Mouse (Mus musculus): ENCODE measurements around the gene 4930432K21Rik. TPM values are rescaled to one million over a fixed set of nuclear protein-coding genes. Genes with fewer than 3 reads are reported as not detected.

4930432K21Rik gene
- total RNA-seq (2014; rRNA removed): 3.3 and 5.9 TPM in 2 replicates
- 2.7 and 3.0 TPM in 2 replicates for polyA plus RNA-seq (2015; fragmentation: Nextera tagmentation; extraction: Ambion mirVana)

DNA sequence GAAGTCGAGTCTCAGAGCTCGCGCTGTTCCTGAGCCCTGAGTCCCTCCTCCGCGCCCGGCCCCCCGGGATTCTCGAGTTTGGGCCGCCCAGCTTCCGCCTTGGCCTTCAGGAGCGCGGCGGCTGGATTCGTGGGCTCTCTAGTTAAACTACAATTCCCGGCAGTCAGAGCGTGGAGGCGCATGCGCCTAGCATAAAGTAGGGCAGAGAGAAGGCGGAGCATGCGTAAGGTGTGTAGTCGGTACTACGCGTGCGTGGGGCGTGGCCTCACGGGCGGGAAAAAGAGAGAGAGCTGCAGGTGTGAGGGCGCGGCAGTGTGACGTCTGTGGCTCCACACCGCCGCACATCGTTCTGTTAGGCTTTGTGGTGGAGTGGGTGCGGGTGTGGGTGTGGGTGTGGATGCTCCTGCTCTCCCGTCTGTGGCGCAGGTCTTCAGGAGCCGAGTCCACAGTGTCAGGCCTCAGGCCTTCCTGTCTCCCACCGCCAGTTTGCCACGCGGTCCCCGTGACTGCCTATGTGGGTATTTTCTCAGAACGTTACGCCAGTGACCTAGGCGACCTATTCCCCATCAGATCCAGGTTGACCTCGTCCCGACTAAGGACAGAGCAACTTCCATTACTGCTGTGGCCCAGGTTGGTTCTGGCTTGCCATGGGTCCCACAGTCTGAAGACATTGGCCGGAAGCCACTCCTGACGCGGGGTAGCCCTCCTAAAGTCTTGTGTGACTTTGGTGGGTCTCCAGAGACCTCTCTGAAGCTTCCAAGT, at the start of gene 4930432K21Rik, which contains the start of gene Cc2d1a:
Gene 4930432K21Rik (plus strand): TSS at position 257 of the 762 bp plus-strand sequence.
Gene Cc2d1a (minus strand): TSS at position 168 of the 762 bp plus-strand sequence.
- peaks cover 12% of the 10 kb centered on the region; the same call in 1 of the 2 replicates for H3K36me3 ChIP-seq (ENCODE audit: insufficient read depth, low read length)
- H3K9ac ChIP-seq (replicated peaks; ENCODE audit: low read length): peak within 1 kb of the TSS; percentile 81
- peak within 1 kb of the TSS; percentile 61 for H3K4me3 ChIP-seq (ENCODE audit: low read length)
- peak within 1 kb of the TSS; percentile 72 for H3K4me2 ChIP-seq (ENCODE audit: low read depth, low read length)
- H3K4me1 ChIP-seq (ENCODE audit: insufficient read depth, low read length): peaks cover 12% of the 10 kb centered on the region
- ATAC-seq: peak; percentile 94
- 15% methylated on average over 49 of the region's 49 CpGs for WGBS
- no peaks in the 10 kb centered on the region for H3K9me3 ChIP-seq (ENCODE audit: low read length)
- peak; percentile 97 for DNase-seq (ENCODE audit: low spot score)
- TF ChIP-seq CTCF (IDR thresholded peaks at IDR 0.05; ENCODE audit: low read depth): peak; percentile 1; the same call in 1 of the 2 replicates
- H3K27ac ChIP-seq: peak within 1 kb of the TSS; percentile 58; the same call in 1 of the 2 replicates
- H3K27me3 ChIP-seq (ENCODE audit: insufficient read depth, low read length): no peaks in the 10 kb centered on the region

GRCm38 (mm10) chr8:84098376-84098775, 49.4 kb upstream of the 4930432K21Rik start:
- ATAC-seq: no peak
- 94% methylated on average over 7 of the region's 7 CpGs for WGBS
- no peak for TF ChIP-seq CTCF (IDR thresholded peaks at IDR 0.05; ENCODE audit: low read depth)
- Histone ChIP-seq H3K27ac (no peak overlapping the region), H3K4me1 (ENCODE audit: insufficient read depth, low read length) (peaks cover 10% of the 10 kb centered on the region; the same call in 1 of the 2 replicates), H3K9me3 (ENCODE audit: low read length) (no peaks in the 10 kb centered on the region), H3K4me3 (ENCODE audit: low read length) (no peak overlapping the region), H3K4me2 (ENCODE audit: low read depth, low read length) (no peak overlapping the region), H3K36me3 (ENCODE audit: insufficient read depth, low read length) (peaks cover 48% of the 10 kb centered on the region), H3K9ac (replicated peaks; ENCODE audit: low read length) (no peak overlapping the region), H3K27me3 (ENCODE audit: insufficient read depth, low read length) (no peaks in the 10 kb centered on the region)
- no peak for DNase-seq (ENCODE audit: low spot score)

- Histone ChIP-seq H3K36me3 (ENCODE audit: insufficient read depth, low read length) (peaks cover 21% of the 10 kb centered on the region), H3K27ac (no peak overlapping the region), H3K9me3 (ENCODE audit: low read length) (no peaks in the 10 kb centered on the region), H3K27me3 (ENCODE audit: insufficient read depth, low read length) (no peaks in the 10 kb centered on the region), H3K4me3 (ENCODE audit: low read length) (no peak overlapping the region), H3K9ac (replicated peaks; ENCODE audit: low read length) (no peak overlapping the region), H3K4me1 (ENCODE audit: insufficient read depth, low read length) (peaks cover 14% of the 10 kb centered on the region; the same call in 1 of the 2 replicates), H3K4me2 (ENCODE audit: low read depth, low read length) (no peak overlapping the region)
- 90% methylated on average over 25 of the region's 25 CpGs for WGBS
- DNase-seq (ENCODE audit: low spot score) (no peak), ATAC-seq (no peak)
- no peak for TF ChIP-seq CTCF (IDR thresholded peaks at IDR 0.05; ENCODE audit: low read depth)
Measured at GRCm38 (mm10) chr8:84101476-84102270, 46.2 kb upstream of the 4930432K21Rik start.

DNA sequence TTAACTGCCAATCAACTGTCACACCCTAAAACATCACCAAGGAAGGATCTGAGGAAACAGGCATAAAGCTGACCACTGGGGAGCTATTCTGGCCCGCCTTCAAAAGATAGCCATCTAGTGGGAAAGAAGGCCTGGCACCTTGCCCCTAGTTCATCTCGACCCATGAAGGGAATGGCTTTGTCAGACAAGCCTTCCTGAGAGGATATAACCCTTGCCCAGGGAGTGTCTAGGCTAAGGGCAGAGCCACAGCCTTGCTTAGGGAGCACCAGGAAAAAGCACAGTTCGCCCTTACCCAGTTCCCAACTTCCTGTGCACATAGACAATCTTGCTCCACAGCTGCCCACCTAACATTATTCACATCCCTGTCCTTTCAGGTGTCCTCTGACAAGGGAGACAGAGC, 44.2 kb upstream of the 4930432K21Rik start:
- Histone ChIP-seq H3K27me3 (ENCODE audit: insufficient read depth, low read length) (no peaks in the 10 kb centered on the region), H3K4me1 (ENCODE audit: insufficient read depth, low read length) (peaks cover 14% of the 10 kb centered on the region; the same call in 1 of the 2 replicates), H3K36me3 (ENCODE audit: insufficient read depth, low read length) (peaks cover 3% of the 10 kb centered on the region), H3K9me3 (ENCODE audit: low read length) (no peaks in the 10 kb centered on the region), H3K4me2 (ENCODE audit: low read depth, low read length) (peak overlapping the region; percentile 75), H3K4me3 (ENCODE audit: low read length) (peak overlapping the region; percentile 70), H3K27ac (peak overlapping the region; percentile 93), H3K9ac (replicated peaks; ENCODE audit: low read length) (peak overlapping the region; percentile 67)
- WGBS: 28% methylated on average over 3 of the region's 3 CpGs
- DNase-seq (ENCODE audit: low spot score) (peak; percentile 54), ATAC-seq (no peak)
- TF ChIP-seq CTCF (IDR thresholded peaks at IDR 0.05; ENCODE audit: low read depth): 0 out of 2 replicates have a peak, but pooled peaks have one; percentile 6

DNA sequence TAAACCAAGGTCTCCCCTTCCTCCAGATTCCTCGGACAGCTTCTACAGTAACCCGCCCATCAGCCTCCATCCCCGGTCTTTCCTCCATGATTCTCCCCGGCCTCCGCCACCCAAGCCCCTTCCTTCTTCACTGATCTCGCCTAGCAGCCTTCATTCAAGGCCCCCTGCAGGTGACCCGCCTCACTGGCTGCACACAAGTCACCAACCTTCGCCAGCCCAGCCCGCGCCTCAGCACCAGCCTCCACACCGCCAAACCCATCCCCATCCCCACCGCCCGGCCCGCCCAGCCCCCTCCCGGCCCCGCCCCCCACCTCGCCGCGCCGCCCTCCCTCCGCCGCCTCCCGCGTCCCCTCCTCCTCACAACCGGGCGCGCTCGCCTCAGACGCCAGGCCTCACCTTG, 43.6 kb upstream of the 4930432K21Rik start:
- H3K4me2 ChIP-seq (ENCODE audit: low read depth, low read length): peak overlapping the region; percentile 75
- TF ChIP-seq CTCF (IDR thresholded peaks at IDR 0.05; ENCODE audit: low read depth): peak; percentile 54
- DNase-seq (ENCODE audit: low spot score): peak; percentile 84
- peaks cover 14% of the 10 kb centered on the region; the same call in 1 of the 2 replicates for H3K4me1 ChIP-seq (ENCODE audit: insufficient read depth, low read length)
- peak overlapping the region; percentile 67 for H3K9ac ChIP-seq (replicated peaks; ENCODE audit: low read length)
- 1% methylated on average over 25 of the region's 29 CpGs for WGBS
- ATAC-seq: peak; percentile 77
- peak overlapping the region; percentile 93 for H3K27ac ChIP-seq
- no peaks in the 10 kb centered on the region; the same call in 1 of the 2 replicates for H3K36me3 ChIP-seq (ENCODE audit: insufficient read depth, low read length)
- H3K9me3 ChIP-seq (ENCODE audit: low read length): no peaks in the 10 kb centered on the region
- peak overlapping the region; percentile 70 for H3K4me3 ChIP-seq (ENCODE audit: low read length)
- no peaks in the 10 kb centered on the region for H3K27me3 ChIP-seq (ENCODE audit: insufficient read depth, low read length)

Data from hindbrain, postnatal 0 days (tissue).